Mouse (Mus musculus) ovary, postnatal 10 days (tissue): ENCODE results near the gene Pld5.
"Not testable (repeated sequence)": the region's sequence is repeated elsewhere in the genome, so short reads cannot be mapped to it uniquely, and the experiment has no call there.

Experiments used
- DNase-seq: peaks from one replicate; pipeline ENCODE4 v3.0.0; 2022; ENCODE audit warnings: low spot score

Gene Pld5

DNA sequence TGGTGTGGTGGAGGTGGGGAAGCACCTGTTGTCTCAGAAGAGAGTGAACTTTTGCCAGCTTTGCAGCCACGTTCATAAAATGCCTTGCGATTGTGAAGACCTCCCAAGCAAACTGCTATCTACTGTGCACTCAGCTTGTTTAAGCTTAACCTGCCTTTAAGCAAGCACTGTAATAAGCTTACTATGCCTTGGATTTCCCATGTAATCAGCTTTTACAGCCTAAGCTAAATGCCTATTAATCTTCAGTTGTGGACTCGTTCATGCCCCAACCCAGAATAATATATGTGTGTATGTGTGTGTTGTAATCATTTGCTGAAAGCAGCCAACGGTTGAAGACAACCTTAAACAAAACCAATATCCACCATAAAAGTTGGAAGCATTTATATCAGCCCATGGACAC is 232.1 kb downstream of the Pld5 start:
- no peak for DNase-seq

GRCm38 (mm10) chr1:176039923-176040322 is 235.2 kb downstream of the Pld5 start:
- DNase-seq: no peak

DNA sequence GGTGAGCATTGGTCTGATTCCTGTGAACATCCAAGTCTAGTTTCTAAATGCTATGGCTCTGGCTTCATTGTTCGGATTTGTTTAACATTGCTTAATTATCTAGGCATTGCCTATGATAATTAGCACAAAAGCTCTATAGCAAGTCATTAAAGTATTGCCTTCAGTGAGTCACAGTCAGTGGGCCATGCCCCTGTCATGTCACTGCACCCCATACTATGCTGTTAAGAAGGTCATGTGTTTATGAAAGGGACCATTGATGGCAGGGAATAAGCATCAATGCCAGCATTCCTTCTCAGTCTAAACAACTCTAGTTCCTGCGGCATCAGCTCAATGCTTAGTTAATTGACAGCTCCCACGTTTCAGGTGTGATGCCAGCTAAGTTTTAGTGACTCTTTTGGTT is 239.1 kb downstream of the Pld5 start:
- no peak for DNase-seq

DNA sequence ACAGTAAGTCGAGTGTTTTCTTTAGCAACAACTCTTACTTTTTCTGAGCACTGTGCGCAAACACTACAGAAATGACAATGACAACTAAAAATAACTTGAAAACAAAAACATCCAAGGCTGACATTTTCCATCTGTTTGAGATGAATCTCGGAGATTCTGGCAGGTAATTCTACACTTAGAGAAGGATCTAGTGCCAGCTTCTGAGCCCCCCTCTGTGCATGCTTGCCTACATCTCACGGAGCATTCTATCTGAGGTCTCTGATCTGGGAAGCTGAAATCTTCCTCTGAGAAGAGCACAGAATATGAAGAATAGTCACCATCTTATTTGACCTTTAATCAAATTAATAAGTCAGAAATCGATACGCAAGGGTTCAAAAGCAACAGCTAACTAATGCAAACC is 240.4 kb downstream of the Pld5 start:
- no peak for DNase-seq

GRCm38 (mm10) chr1:176033698-176034097 is 241.4 kb downstream of the Pld5 start:
- no peak for DNase-seq

DNA sequence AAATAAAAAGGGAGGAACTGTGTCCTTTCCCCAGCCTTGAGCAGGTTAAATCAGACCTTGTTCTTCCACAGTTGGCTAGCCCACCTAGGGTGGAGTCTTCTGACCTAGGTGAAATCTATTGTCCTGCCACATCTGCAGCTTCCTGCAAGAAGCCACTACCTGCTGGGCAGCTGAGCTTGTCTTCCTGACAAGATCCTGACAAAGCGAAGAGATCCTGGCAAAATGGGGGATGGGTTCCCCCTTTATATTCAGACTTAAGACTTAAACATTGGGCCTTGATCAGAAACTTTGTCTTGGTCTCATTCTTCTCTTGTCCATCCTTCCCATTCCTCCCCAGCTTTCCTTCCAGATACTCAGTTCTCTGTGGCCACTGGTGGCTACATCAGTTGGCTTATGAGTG is 246.0 kb downstream of the Pld5 start:
- DNase-seq: no peak

- DNase-seq: no peak
Measured at GRCm38 (mm10) chr1:176028397-176028796, 246.7 kb downstream of the Pld5 start.

GRCm38 (mm10) chr1:176024501-176024900 is 250.6 kb downstream of the Pld5 start:
- DNase-seq: no peak

- DNase-seq: no peak
Measured at GRCm38 (mm10) chr1:176018523-176018922, 256.6 kb downstream of the Pld5 start.

- no peak for DNase-seq
Measured at GRCm38 (mm10) chr1:176016076-176016475, 259.0 kb downstream of the Pld5 start.

DNA sequence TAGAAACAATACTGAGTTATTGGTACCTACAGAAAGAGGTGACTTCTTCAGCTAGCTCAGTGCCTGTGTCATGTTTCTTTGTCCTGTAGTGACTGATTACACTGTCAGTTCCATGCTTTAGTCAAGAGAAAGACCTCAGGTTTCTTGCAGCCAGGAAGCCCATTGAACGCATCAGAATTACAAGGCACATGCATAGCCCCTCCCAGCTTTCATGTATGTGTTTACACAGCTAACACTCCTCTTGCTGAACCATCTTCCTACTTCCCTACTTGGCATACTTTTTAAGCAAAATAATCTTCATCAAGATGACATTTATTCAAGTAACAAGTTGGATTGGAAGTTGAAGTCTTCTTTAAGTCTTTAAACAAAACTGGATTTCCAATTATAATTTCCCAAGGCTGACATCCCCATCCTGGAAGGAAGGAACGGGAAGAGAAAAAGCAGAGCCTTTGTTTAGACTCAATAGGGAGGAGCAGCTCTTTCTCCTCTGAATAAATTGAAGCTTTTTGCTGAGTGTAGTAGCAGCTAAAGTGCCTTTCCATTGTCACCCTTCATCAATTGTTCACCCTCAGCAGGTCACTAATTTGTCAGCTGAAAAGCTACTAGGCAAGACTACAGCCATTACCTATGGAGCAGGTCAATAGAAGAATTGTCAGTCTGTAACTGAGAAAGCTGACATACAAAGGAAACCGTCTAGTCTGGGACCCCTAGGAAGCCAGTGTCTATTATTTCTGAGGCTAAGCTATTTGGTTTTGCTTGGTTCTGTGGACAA is 261.4 kb downstream of the Pld5 start:
- DNase-seq: no peak

DNA sequence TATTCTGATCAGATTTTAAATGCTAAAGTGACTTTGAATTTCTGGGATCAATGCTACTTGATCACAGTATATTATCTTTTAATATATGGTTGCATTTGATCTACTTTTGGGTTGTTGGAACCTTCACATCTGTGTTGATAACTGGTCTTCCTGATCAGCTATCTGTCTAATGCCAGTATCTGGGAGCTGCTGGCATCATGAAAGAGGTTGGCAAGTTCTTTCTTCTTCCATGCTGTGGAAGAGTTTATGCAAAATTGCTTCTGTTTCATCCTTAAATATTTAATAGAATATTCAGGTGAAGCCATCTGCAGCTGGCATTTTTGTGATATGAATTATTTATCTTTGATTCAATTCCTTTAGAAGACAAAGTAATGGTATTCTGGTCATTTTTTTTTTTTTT is 263.6 kb downstream of the Pld5 start:
- no peak for DNase-seq

- DNase-seq: no peak
Measured at GRCm38 (mm10) chr1:176011072-176011471, 264.0 kb downstream of the Pld5 start.

GRCm38 (mm10) chr1:176008411-176008810 is 266.7 kb downstream of the Pld5 start:
- DNase-seq: no peak

DNA sequence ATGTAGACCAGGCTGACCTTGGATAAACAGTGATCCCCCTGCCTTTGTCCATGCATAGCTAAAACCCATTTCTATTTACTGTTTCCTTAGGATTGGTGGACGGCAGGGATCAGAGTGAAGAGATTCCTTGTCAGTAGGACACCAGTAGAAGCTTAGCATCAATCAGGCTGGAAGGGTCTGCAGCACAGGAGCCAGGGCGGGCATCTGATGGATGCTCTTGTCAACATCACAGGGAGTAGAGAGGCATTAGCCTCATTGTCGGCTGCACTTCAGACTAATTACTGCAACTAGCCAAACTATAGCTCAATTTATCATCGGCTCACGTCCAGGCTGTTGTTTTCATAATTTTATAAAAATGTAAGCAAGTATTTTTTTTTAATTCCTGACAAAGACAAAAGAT is 274.5 kb downstream of the Pld5 start:
- DNase-seq: no peak

GRCm38 (mm10) chr1:175997076-175997651 is 277.9 kb downstream of the Pld5 start:
- DNase-seq: no peak

- no peak for DNase-seq
Measured at GRCm38 (mm10) chr1:175988912-175989311, 286.2 kb downstream of the Pld5 start.

GRCm38 (mm10) chr1:175988448-175988847 is 286.7 kb downstream of the Pld5 start:
- no peak for DNase-seq

GRCm38 (mm10) chr1:175979014-175979413 is 296.1 kb downstream of the Pld5 start, which contains the start of gene Rbm8a2:
Gene Rbm8a2 (minus strand): TSS chr1:175979114.
- not testable (repeated sequence) for DNase-seq

DNA sequence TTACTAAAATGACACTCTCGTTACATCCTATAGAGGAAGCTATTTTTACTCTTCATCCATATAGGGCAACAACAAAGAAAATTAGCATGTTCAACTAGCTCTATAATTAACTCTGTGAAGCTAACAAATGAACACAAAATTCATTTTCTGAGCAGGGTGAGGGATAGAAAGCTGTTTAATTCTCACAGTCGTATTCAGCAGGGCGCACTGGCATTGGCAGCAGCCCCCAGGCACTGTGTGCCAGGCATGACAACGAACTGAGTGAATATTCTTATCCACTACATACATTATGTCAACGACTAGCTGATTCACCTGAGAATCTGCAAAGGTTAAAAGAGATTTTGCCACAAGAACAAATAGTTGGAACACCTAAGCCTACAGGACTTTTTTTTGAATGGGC is 304.4 kb downstream of the Pld5 start:
- DNase-seq: no peak

- no peak for DNase-seq
Measured at GRCm38 (mm10) chr1:175967004-175967745, 307.9 kb downstream of the Pld5 start.

GRCm38 (mm10) chr1:175961786-175962185 is 313.3 kb downstream of the Pld5 start:
- no peak for DNase-seq

DNA sequence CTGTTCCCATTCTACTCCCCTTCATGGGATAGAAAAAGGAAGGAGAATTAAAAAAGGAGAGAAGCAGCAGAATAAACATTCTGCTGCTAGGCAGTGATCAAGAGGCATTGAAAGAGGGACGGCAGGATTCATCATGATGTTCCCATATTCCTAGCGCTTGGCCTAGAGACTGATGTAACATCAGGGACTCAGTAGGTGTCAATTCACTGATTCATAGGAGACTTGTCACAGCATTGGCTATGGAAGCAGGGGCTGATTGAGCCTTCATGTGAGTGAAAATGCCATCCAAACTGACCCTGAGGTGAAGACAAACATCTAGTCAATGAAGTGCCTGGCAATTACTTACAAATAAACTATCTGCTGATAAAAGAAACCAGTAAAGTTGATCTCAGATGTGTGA is 324.3 kb downstream of the Pld5 start:
- DNase-seq: no peak
